Mouse (Mus musculus) G1E-ER4 (cell line): ENCODE measurements around the gene Pdcd7. TPM values are rescaled to one million over a fixed set of nuclear protein-coding genes. Genes with fewer than 3 reads are reported as not detected.

Experiments used
- GATA1 ChIP-seq: IDR thresholded peaks from one replicate; pipeline ENCODE4 v1.8.0; 2012; ENCODE audit warnings: low read length, inconsistent platforms
- polyA plus RNA-seq: library from polyadenylated mRNA; stranded (reverse); fragments of >175 nt; gene quantifications from 2 replicates; pipeline ENCODE4 v1.2.3, GENCODE M21; 2012

Gene Pdcd7
- polyA plus RNA-seq = 29.8 and 42.2 TPM in 2 replicates

- TF ChIP-seq GATA1 = no peak
These were observed at the start of gene Pdcd7 for GRCm38 (mm10) chr9:65345854-65346475. TSS of gene Pdcd7 (plus strand) at chr9:65346104.

DNA sequence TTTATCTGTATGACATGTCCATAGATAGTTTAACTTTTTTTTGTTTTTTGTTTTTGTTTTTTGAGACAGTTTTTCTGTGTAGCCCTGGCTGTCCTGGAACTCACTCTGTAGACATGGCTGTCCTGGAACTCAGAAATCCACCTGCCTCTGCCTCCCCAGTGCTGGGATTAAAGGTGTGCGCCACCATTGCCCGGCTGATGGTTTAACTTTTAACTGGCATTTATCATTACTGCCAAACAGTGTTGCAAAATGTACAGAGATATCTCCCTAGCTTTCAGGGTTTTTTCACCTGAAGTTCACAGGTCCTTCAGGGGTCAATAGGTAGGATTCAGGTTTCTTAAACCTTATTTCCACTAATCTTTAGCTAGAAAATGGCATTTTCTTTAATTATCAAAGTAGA lies 48.8 kb upstream of the Pdcd7 start:
- no peak for TF ChIP-seq GATA1

GRCm38 (mm10) chr9:65298761-65299160 lies 47.1 kb upstream of the Pdcd7 start:
- TF ChIP-seq GATA1 = no peak

DNA sequence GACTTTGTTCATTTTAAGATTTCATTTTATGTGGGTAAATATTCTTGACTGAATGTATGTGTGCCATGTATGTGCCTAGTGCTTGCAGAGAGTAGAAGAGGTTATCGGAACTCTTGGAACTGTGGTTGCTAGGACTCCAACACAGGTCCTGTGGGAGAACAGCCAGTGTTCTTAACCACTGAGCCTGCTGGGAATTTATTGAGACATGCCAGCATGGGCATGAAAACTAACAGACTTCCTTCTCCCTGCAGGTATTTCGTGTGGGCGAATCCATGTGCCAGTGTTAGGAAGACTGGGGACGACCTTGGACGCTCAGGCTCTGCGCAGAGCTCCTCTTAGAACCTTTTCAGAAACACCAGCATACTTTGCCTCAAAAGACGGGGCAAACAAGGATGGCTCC lies 46.3 kb upstream of the Pdcd7 start:
- no peak for TF ChIP-seq GATA1

GRCm38 (mm10) chr9:65302327-65302983 lies 43.4 kb upstream of the Pdcd7 start:
- TF ChIP-seq GATA1 = no peak

DNA sequence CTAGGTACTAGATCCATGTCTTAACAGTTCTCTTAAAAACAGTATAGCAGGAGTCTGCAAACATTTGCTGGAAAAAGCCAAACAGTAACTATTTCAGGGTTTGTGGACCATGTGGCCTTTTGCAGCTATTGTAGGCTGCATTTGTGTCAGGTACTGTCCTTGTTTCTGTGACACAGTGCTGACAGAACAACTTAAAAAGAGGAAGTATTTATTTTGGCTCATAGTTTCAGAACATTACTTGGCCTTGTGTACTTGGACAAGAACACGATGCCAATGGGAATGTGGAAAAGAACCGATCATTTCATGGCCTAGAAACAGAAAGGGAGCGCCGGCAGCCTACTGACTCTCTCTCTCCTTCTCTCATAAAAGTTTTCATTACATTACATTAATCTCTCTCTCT lies 42.3 kb upstream of the Pdcd7 start:
- no peak for TF ChIP-seq GATA1

DNA sequence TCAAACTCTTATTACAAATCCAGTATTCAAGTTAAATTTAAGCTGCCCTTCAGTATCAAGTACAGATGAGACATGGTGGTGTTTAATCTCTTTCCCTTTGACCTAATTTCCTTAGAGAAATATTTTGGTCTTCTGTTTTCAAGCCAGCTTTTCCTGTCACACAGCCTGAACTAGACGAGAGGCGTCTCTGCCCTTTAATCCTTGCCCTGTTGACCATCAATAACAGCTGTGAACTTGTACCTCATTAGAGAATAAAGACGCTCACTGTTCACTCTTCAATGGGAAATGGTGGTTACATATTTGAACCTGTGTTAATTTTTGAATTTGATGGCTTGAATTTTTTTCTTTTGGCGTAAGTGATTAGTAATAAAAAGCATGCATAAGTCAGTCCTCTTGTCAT lies 41.6 kb upstream of the Pdcd7 start:
- no peak for TF ChIP-seq GATA1

DNA sequence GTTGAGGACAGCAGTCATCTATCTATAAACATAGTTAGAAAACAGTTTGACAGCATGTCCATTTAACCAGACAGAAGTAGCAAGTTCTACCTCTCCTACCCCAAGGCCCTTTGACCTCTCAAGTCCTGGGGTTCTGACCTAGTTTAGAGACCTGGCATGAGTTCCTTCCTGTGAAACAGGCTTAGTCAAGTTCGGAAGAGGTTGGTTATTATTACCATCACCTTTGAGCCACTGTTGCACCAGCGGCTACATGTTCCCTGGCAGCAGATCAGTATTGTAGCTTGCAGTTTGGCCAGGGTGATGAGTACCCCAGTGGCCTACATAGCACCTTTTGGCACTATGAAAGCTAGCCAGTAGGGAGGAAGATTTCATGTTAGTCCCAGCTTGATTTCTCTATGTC lies 39.2 kb upstream of the Pdcd7 start:
- no peak for TF ChIP-seq GATA1

DNA sequence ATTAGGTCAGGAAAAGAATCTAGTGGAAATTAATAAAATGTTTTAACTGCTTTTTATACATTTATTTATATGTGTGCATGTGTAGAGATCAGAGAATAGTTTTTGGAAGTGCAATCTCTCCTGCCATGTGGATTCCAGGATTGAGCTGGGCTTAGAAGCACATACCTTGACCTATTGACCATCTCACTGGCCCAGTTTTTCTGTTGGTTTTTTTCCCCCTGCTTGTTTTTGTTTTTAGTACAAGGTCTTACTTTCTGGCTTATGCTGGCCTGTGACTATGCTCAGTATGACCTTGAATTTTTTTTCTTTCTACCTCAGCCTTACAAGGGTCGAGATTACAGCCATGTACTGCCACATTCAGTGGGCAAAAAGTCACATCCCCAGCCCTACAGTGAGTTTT lies 37.9 kb upstream of the Pdcd7 start:
- TF ChIP-seq GATA1 = no peak

GRCm38 (mm10) chr9:65312669-65313357 lies 33.1 kb upstream of the Pdcd7 start:
- no peak for TF ChIP-seq GATA1

- TF ChIP-seq GATA1 = no peak
These were observed 32.1 kb upstream of the Pdcd7 start for GRCm38 (mm10) chr9:65313846-65314245.

GRCm38 (mm10) chr9:65322255-65322900 lies 23.5 kb upstream of the Pdcd7 start:
- TF ChIP-seq GATA1 = no peak

DNA sequence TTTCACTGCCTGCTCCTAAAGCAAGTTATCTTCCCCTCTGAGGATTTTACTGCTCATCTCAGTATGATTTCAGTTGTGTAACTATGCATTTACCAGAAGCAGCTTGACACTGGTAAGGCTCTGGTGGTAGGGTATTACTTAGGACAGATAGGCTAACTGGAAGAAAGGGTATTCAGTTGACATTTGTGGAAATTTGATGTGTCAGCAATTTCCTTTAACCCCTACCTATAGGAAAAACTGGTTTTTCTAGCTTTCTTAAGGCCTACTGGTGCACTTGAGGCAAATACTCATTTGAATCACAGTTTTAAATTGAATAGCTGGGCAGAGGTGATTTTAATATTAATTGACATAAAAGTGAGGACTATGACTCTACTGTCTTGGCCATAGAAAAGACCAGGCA lies 19.9 kb upstream of the Pdcd7 start:
- no peak for TF ChIP-seq GATA1

- TF ChIP-seq GATA1 = no peak
These were observed 18.5 kb upstream of the Pdcd7 start for GRCm38 (mm10) chr9:65327371-65327770.

DNA sequence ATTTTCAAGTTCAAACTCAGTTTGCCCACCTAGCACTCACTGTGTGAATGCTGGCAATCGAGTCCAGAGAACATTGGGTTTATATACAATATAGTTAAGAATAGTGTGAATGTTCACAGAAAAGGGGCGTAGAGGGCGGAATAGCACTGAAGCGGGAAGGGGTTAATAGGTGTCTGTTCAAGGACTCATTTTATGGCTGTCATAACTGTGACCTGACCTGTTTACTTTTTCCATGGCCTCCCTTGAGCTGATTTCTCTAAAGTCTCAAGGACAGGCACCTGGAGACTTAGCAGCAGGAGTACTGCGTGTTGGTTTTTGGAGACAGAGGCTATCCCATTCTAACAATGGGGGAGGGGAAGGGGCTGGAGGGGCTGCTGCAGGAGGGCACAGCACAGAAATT lies 11.9 kb upstream of the Pdcd7 start:
- no peak for TF ChIP-seq GATA1

DNA sequence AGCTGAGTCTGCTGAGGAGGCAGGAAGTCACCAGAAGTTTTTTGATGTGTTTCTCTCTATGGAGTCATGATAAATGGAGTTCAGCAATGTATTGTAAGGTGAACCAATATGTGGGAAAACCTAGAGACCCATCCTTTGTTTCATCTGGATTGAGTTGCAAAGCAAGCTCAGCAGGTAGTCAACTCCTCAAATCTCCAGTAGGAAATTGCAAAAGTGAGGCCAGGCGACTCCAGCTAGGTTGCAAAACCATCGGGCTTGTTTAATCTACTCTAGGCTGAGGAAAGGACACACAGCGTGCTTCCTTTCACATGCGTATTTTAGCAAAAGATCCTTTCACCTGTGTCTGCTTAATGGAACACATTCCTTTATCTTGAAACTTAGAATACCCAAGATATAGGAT lies 6.8 kb upstream of the Pdcd7 start:
- no peak for TF ChIP-seq GATA1

GRCm38 (mm10) chr9:65340414-65340813 lies 5.5 kb upstream of the Pdcd7 start:
- no peak for TF ChIP-seq GATA1
